ENCODE assay signal across 16 mouse cellular contexts in genomic region chr13:19137932-19138331, GRCm38 (mm10).
DNase-seq lines count a peak whose midpoint lies in the region; ATAC-seq and TF ChIP-seq lines count a peak whose summit lies in the region.
"Had no signal": no experiment of that assay in that cellular context is flagged by ENCODE, and none has a peak within 500 bp of the region (broad histone marks: within the 10 kb centered on the region; RNA-seq: fewer than 3 reads in every experiment).

No protein-coding gene starts in this region.

- no peak overlapping the region for H3K9ac ChIP-seq in midbrain, embryonic 11.5 days (ENCODE audit: low read length)
- no peak overlapping the region for H3K9ac ChIP-seq in midbrain, postnatal 0 days (replicated peaks; ENCODE audit: low read length, poor library complexity, severe bottlenecking)
- no peak overlapping the region for H3K9ac ChIP-seq in limb, embryonic 11.5 days (ENCODE audit: low read length)
- no peak overlapping the region for H3K9ac ChIP-seq in lung, postnatal 0 days (replicated peaks; ENCODE audit: low read depth)
- H3K9ac ChIP-seq: hindbrain, embryonic 15.5 days had no signal

- no peaks in the 10 kb centered on the region for H3K4me1 ChIP-seq in midbrain, embryonic 11.5 days (ENCODE audit: control insufficient read depth, insufficient read depth, low read length)
- no peaks in the 10 kb centered on the region for H3K4me1 ChIP-seq in midbrain, postnatal 0 days (ENCODE audit: insufficient read depth, low read length)
- no peaks in the 10 kb centered on the region for H3K4me1 ChIP-seq in limb, embryonic 11.5 days (ENCODE audit: control insufficient read depth, insufficient read depth, low read length)
- no peaks in the 10 kb centered on the region for H3K4me1 ChIP-seq in lung, postnatal 0 days (ENCODE audit: insufficient read depth, low read depth, low read length)
- H3K4me1 ChIP-seq: hindbrain, embryonic 15.5 days had no signal

- ATAC-seq in midbrain, embryonic 11.5 days (ENCODE audit: low FRiP score), result 0 out of 2 replicates have a peak, but pooled peaks have one; percentile 33
- no peak for ATAC-seq in midbrain, postnatal 0 days (ENCODE audit: low FRiP score)
- peak; percentile 60; the same call in 1 of the 2 replicates for ATAC-seq in limb, embryonic 11.5 days (ENCODE audit: insufficient number of reproducible peaks, low FRiP score, low TSS enrichment, low read depth)
- no peak for ATAC-seq in lung, postnatal 0 days
- ATAC-seq: Patski had no signal

- TF ChIP-seq EP300 in lung, postnatal 0 days (IDR thresholded peaks at IDR 0.05), result no peak

- no peak overlapping the region for H3K4me3 ChIP-seq in midbrain, embryonic 11.5 days (ENCODE audit: low read depth, low read length)
- H3K4me3 ChIP-seq in midbrain, postnatal 0 days (ENCODE audit: low read depth, low read length), result no peak overlapping the region
- H3K4me3 ChIP-seq in limb, embryonic 11.5 days (ENCODE audit: low read depth, low read length), result no peak overlapping the region
- H3K4me3 ChIP-seq in lung, postnatal 0 days (ENCODE audit: low read depth, low read length), result no peak overlapping the region
- H3K4me3 ChIP-seq: hindbrain, embryonic 15.5 days had no signal

- no peak overlapping the region for H3K4me2 ChIP-seq in midbrain, embryonic 11.5 days
- no peak overlapping the region for H3K4me2 ChIP-seq in midbrain, postnatal 0 days (ENCODE audit: low read depth, low read length, poor library complexity, severe bottlenecking)
- no peak overlapping the region for H3K4me2 ChIP-seq in limb, embryonic 11.5 days (ENCODE audit: low read depth, severe bottlenecking)
- H3K4me2 ChIP-seq in lung, postnatal 0 days (replicated peaks; ENCODE audit: low read depth, low read length), result no peak overlapping the region
- H3K4me2 ChIP-seq: hindbrain, embryonic 15.5 days had no signal

- H3K27me3 ChIP-seq in midbrain, embryonic 11.5 days (ENCODE audit: control insufficient read depth, insufficient read depth, low read length), result no peaks in the 10 kb centered on the region
- H3K27me3 ChIP-seq in midbrain, postnatal 0 days (ENCODE audit: insufficient read depth, low read length), result no peaks in the 10 kb centered on the region
- H3K27me3 ChIP-seq in limb, embryonic 11.5 days (ENCODE audit: control insufficient read depth, insufficient read depth, low read length), result no peaks in the 10 kb centered on the region
- no peaks in the 10 kb centered on the region for H3K27me3 ChIP-seq in lung, postnatal 0 days (replicated peaks; ENCODE audit: insufficient read depth, low read length)
- H3K27me3 ChIP-seq: hindbrain, embryonic 15.5 days had no signal

- H3K36me3 ChIP-seq in midbrain, embryonic 11.5 days (ENCODE audit: control insufficient read depth, insufficient read depth, low read length), result no peaks in the 10 kb centered on the region
- H3K36me3 ChIP-seq in midbrain, postnatal 0 days (ENCODE audit: insufficient read depth, low read length), result peaks cover 9% of the 10 kb centered on the region; the same call in 1 of the 2 replicates
- H3K36me3 ChIP-seq in limb, embryonic 11.5 days (ENCODE audit: control insufficient read depth, insufficient read depth, low read length), result no peaks in the 10 kb centered on the region
- H3K36me3 ChIP-seq in lung, postnatal 0 days (ENCODE audit: insufficient read depth, low read length), result no peaks in the 10 kb centered on the region

- no peak overlapping the region for H3K27ac ChIP-seq in midbrain, embryonic 11.5 days (ENCODE audit: low read depth, low read length)
- H3K27ac ChIP-seq in midbrain, postnatal 0 days (ENCODE audit: low read depth, low read length), result no peak overlapping the region
- no peak overlapping the region for H3K27ac ChIP-seq in limb, embryonic 11.5 days (replicated peaks; ENCODE audit: low read depth, low read length)
- H3K27ac ChIP-seq in lung, postnatal 0 days (ENCODE audit: low read length), result no peak overlapping the region
- H3K27ac ChIP-seq: hindbrain, embryonic 15.5 days had no signal

- DNase-seq in midbrain, embryonic 11.5 days (ENCODE audit: low spot score, missing footprints), result no peak
- DNase-seq in midbrain, postnatal 0 days (ENCODE audit: low spot score), result no peak
- DNase-seq in R1 (ENCODE audit: low read depth, low spot score), result peak; percentile 99
- DNase-seq in embryo, embryonic 11 days, result peak; percentile 46
- DNase-seq in limb, embryonic 11.5 days (ENCODE audit: low spot score), result peak; percentile 46
- DNase-seq in thymus, postnatal 36 days, result no peak
- no peak for DNase-seq in lung, postnatal 0 days (ENCODE audit: low spot score)
- DNase-seq in spleen, postnatal 14 days (ENCODE audit: low spot score in 2 of 2), result no peak
- DNase-seq: adrenal gland, postnatal 14 days; cerebellum, postnatal 25 days; kidney, postnatal 10 days; left cerebral cortex, postnatal 4 days; lung, adult 2 months; thymus, postnatal 4 days had no signal

- no peaks in the 10 kb centered on the region for H3K9me3 ChIP-seq in midbrain, embryonic 11.5 days (ENCODE audit: control insufficient read depth, low read length)
- no peaks in the 10 kb centered on the region for H3K9me3 ChIP-seq in midbrain, postnatal 0 days (ENCODE audit: low read length)
- no peaks in the 10 kb centered on the region for H3K9me3 ChIP-seq in limb, embryonic 11.5 days (ENCODE audit: control insufficient read depth, low read length)
- H3K9me3 ChIP-seq in lung, postnatal 0 days (ENCODE audit: low read length), result no peaks in the 10 kb centered on the region
- H3K9me3 ChIP-seq: hindbrain, embryonic 15.5 days had no signal

- no peak for TF ChIP-seq CTCF in midbrain, postnatal 0 days (IDR thresholded peaks at IDR 0.05)
- no peak for TF ChIP-seq CTCF in lung, postnatal 0 days (IDR thresholded peaks at IDR 0.05)

- WGBS in midbrain, embryonic 11.5 days, result 43% methylated on average over 5 of the region's 5 CpGs
- WGBS in midbrain, postnatal 0 days, result 37% methylated on average over 5 of the region's 5 CpGs
- WGBS in limb, embryonic 11.5 days, result 36% methylated on average over 5 of the region's 5 CpGs
- 42% methylated on average over 5 of the region's 5 CpGs for WGBS in lung, postnatal 0 days

Comparison
In these comparisons a context has a peak if more than half of its experiments do, and no peak if none do; other contexts are left out.
1. ATAC-seq: peak in midbrain, embryonic 11.5 days (single experiment) and limb, embryonic 11.5 days (single experiment); none in midbrain, postnatal 0 days (single experiment) and lung, postnatal 0 days (single experiment).
2. DNase-seq: peak in R1 (single experiment), embryo, embryonic 11 days (single experiment) and limb, embryonic 11.5 days (single experiment); none in midbrain, embryonic 11.5 days (single experiment), midbrain, postnatal 0 days (single experiment), thymus, postnatal 36 days (0 of 2), lung, postnatal 0 days (single experiment) and spleen, postnatal 14 days (0 of 2).